Mouse (Mus musculus): ENCODE results near the gene St6gal1.

- TF ChIP-seq POLR2A (IDR thresholded peaks at IDR 0.05; ENCODE audit: extremely low read depth, insufficient read depth, low read length) (no peak), CTCF (IDR thresholded peaks at IDR 0.05; ENCODE audit: extremely low read depth, insufficient read depth, low read length) (no peak)
These were observed 3.9 kb downstream of the St6gal1 start for GRCm38 (mm10) chr16:23228486-23228885.
